Mouse (Mus musculus) layer of hippocampus, adult 18-20 months (tissue): ENCODE measurements at regions not wholly inside any gene's neighbourhood (a gene's known extent, or its start where the extent isn't known, plus 50 kb on each side); places are given as distances from the start of the nearest gene placed in this dataset.
A peak's percentile ranks its signal among the peaks of the same experiment; 100 is the strongest.
"Not testable (repeated sequence)": the region's sequence is repeated elsewhere in the genome, so short reads cannot be mapped to it uniquely, and the experiment has no call there.

Experiments
- DNase-seq, 2 experiments: peaks; one replicate each; pipeline ENCODE4 v3.0.0; 2022; ENCODE audit warnings: low spot score in 2 of 2

- no peak for DNase-seq
These were observed 102.9 kb upstream of the Rpl34 start for GRCm38 (mm10) chr3:130833082-130833481.

- no peak for DNase-seq
These were observed 101.6 kb upstream of the Rpl34 start for GRCm38 (mm10) chr3:130831788-130832187.

- DNase-seq = no peak
These were observed 98.1 kb upstream of the Rpl34 start for GRCm38 (mm10) chr3:130828346-130828745.

GRCm38 (mm10) chr3:130827934-130828333 is 97.7 kb upstream of the Rpl34 start:
- no peak for DNase-seq

GRCm38 (mm10) chr3:130827021-130827420 is 96.8 kb upstream of the Rpl34 start:
- no peak for DNase-seq

- DNase-seq = no peak
These were observed 89.6 kb upstream of the Rpl34 start for GRCm38 (mm10) chr3:130819837-130820098.

GRCm38 (mm10) chr3:130819031-130819836 is 89.0 kb upstream of the Rpl34 start:
- DNase-seq = no peak

GRCm38 (mm10) chr3:130818467-130819030 is 88.4 kb upstream of the Rpl34 start:
- DNase-seq = peak; percentile 79 to 91

- no peak for DNase-seq
These were observed 79.8 kb upstream of the Rpl34 start for GRCm38 (mm10) chr3:130809696-130810665.

GRCm38 (mm10) chr3:130805345-130805744 is 75.1 kb upstream of the Rpl34 start:
- DNase-seq = no peak

- DNase-seq = no peak
These were observed 74.1 kb upstream of the Rpl34 start for GRCm38 (mm10) chr3:130804327-130804662.

- DNase-seq = no peak
These were observed 73.6 kb upstream of the Rpl34 start for GRCm38 (mm10) chr3:130803591-130804326.

- no peak for DNase-seq
These were observed 69.8 kb upstream of the Rpl34 start for GRCm38 (mm10) chr3:130800016-130800415.

GRCm38 (mm10) chr3:130797956-130798355 is 67.8 kb upstream of the Rpl34 start:
- DNase-seq = not testable (repeated sequence)

- DNase-seq = no peak
These were observed 66.3 kb upstream of the Rpl34 start for GRCm38 (mm10) chr3:130796531-130796930.

- no peak for DNase-seq
These were observed 65.2 kb upstream of the Rpl34 start for GRCm38 (mm10) chr3:130795396-130795795.

- no peak for DNase-seq
These were observed 64.1 kb upstream of the Rpl34 start for GRCm38 (mm10) chr3:130794142-130794925.

- DNase-seq = no peak
These were observed 50.6 kb upstream of the Rpl34 start for GRCm38 (mm10) chr3:130780706-130781240.
